Mouse (Mus musculus) bone marrow, adult 2 months (tissue): Measurements from ENCODE around the gene Fmnl3.

Source experiments
- CTCF ChIP-seq: fragments of 200-500 bp; IDR thresholded peaks from 2 replicates; pipeline ENCODE4 v1.5.1; 2011; ENCODE audit warnings: low read length, control low read depth; ENCODE audit not compliant: control insufficient read depth, insufficient read depth
- POLR2A ChIP-seq: fragments of 200-500 bp; IDR thresholded peaks from 2 replicates; pipeline ENCODE4 v1.6.1; 2011; ENCODE audit warnings: low read depth, mild to moderate bottlenecking, control low read depth, low read length, borderline replicate concordance; ENCODE audit not compliant: control insufficient read depth

- TF ChIP-seq CTCF (no peak), POLR2A (no peak)
These were observed 36.6 kb downstream of the Fmnl3 start for GRCm38 (mm10) chr15:99333676-99334065.
